10 mouse cellular contexts compared by ENCODE assay signal in the genomic region with DNA sequence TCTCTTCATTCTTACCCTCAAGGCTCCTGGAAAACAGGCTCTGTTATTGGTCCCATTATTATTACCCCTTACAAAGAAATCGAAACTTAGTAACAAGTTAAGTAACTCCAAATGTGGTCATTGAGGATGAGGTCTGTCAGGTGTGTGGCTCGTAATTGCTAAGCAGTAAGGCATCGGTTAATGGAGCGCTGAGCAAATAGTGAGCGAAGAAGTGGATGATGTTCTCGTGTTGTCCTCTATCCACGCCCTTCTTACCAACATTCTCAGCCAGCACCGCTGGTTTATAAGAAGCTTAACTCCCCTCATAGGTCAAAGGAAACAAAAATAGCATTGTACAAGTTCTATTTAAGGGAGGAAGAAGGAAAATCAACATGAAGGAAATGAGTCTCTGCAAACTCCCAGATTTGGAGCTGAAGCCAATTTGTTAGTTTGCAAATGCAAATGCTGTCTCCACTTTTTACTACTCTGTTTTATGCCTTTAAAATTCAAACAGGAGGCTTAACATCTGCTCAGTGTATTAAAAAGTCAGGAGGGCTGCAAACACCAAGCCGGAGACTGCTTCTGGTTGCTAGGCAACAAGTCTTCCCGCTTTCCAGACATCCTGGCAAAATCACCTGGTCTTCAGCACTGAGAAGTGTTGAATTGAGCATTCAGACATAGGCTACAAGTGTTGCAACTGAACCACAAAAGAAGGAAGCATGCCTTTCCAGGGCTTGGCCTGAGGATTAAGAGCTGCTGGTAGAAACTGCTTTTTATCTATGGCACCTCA.
A peak's percentile ranks its signal among the peaks of the same experiment; 100 is the strongest.
DNase-seq lines count a peak whose midpoint lies in the region; ATAC-seq lines count a peak whose summit lies in the region.
"Had no signal": no experiment of that assay in that cellular context is flagged by ENCODE, and none has a peak within 500 bp of the region (broad histone marks: within the 10 kb centered on the region; RNA-seq: fewer than 3 reads in every experiment).

No protein-coding gene starts in this region.

- no peaks in the 10 kb centered on the region for H3K36me3 ChIP-seq in hindbrain, embryonic 14.5 days (replicated peaks; ENCODE audit: control insufficient read depth, insufficient read depth)
- H3K36me3 ChIP-seq in midbrain, embryonic 12.5 days: no peaks in the 10 kb centered on the region

- no peak overlapping the region for H3K27ac ChIP-seq in hindbrain, embryonic 14.5 days
- H3K27ac ChIP-seq in midbrain, embryonic 12.5 days (replicated peaks): no peak overlapping the region
- H3K27ac ChIP-seq: gastrocnemius, adult 2 months; left cerebral cortex, adult 2 months had no signal

- no peaks in the 10 kb centered on the region for H3K27me3 ChIP-seq in hindbrain, embryonic 14.5 days (ENCODE audit: control insufficient read depth, insufficient read depth, low read length)
- no peaks in the 10 kb centered on the region for H3K27me3 ChIP-seq in midbrain, embryonic 12.5 days

- H3K4me2 ChIP-seq in hindbrain, embryonic 14.5 days (replicated peaks): no peak overlapping the region
- no peak overlapping the region for H3K4me2 ChIP-seq in midbrain, embryonic 12.5 days (replicated peaks)

- no peak overlapping the region for H3K4me3 ChIP-seq in hindbrain, embryonic 14.5 days (replicated peaks; ENCODE audit: low read length)
- H3K4me3 ChIP-seq in midbrain, embryonic 12.5 days: no peak overlapping the region
- H3K4me3 ChIP-seq: gastrocnemius, adult 2 months; left cerebral cortex, adult 2 months had no signal

- WGBS in hindbrain, embryonic 14.5 days: 55% methylated on average over 10 of the region's 10 CpGs
- WGBS in midbrain, embryonic 12.5 days: 34% methylated on average over 10 of the region's 10 CpGs

- H3K4me1 ChIP-seq in hindbrain, embryonic 14.5 days (replicated peaks; ENCODE audit: control insufficient read depth, insufficient read depth, low read length): peaks cover 10% of the 10 kb centered on the region; the same call in 1 of the 2 replicates
- H3K4me1 ChIP-seq in midbrain, embryonic 12.5 days: peaks cover 11% of the 10 kb centered on the region

- no peak overlapping the region for H3K9ac ChIP-seq in hindbrain, embryonic 14.5 days
- no peak overlapping the region for H3K9ac ChIP-seq in midbrain, embryonic 12.5 days (replicated peaks)

- peak; percentile 67; the same call in 1 of the 2 replicates for ATAC-seq in hindbrain, embryonic 14.5 days (ENCODE audit: low FRiP score)
- ATAC-seq in midbrain, embryonic 12.5 days (ENCODE audit: low FRiP score, low read depth): peak; percentile 47; the same call in 1 of the 2 replicates

- DNase-seq in layer of hippocampus, adult 8-10 months (ENCODE audit: low spot score in 2 of 2): peak; percentile 41 to 45
- DNase-seq in layer of hippocampus, postnatal 10 days (ENCODE audit: low spot score in 2 of 2): no peak
- DNase-seq in brain, embryonic 18.5 days (ENCODE audit: low read depth, low spot score): peak; percentile 65
- peak; percentile 67 for DNase-seq in hindbrain, embryonic 14.5 days (ENCODE audit: low spot score)
- DNase-seq in urinary bladder, postnatal 14 days (ENCODE audit: low spot score): no peak
- DNase-seq in Muller cell, postnatal 12 days (ENCODE audit: inconsistent ontology term): no peak
- no peak for DNase-seq in cerebellum, adult 11-12 months
- DNase-seq: gastrocnemius, adult 2 months had no signal

- H3K9me3 ChIP-seq in hindbrain, embryonic 14.5 days (ENCODE audit: control insufficient read depth, low read length): no peaks in the 10 kb centered on the region
- H3K9me3 ChIP-seq in midbrain, embryonic 12.5 days: no peaks in the 10 kb centered on the region

Comparison
In these comparisons a context has a peak if more than half of its experiments do, and no peak if none do; other contexts are left out.
1. DNase-seq: peak in layer of hippocampus, adult 8-10 months (2 of 2), brain, embryonic 18.5 days (single experiment) and hindbrain, embryonic 14.5 days (single experiment); none in layer of hippocampus, postnatal 10 days (0 of 2), urinary bladder, postnatal 14 days (single experiment), Muller cell, postnatal 12 days (single experiment) and cerebellum, adult 11-12 months (single experiment).